ENCODE assay signal across 27 mouse cellular contexts in the genomic region with DNA sequence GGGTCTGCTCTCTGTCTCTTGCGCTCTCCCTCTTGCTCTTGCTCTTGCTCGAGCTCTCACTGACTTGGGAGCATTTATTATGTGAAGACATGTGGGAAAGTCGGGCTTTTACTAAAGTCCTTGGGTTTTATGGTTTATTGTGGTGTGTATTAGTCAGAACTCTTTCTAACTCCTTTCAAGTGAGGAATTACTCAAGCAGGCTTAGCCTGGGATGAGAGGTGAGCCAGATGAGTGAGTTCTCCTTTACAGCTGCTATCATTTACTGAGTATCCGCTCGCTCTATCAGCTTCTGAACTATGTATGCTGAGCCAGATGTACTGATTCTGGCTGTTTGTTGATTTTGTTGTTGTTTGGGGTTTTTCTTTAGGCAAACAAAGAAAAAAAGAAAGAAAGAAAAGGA.
"Had no signal": no experiment of that assay in that cellular context is flagged by ENCODE, and none has a peak within 500 bp of the region (broad histone marks: within the 10 kb centered on the region; RNA-seq: fewer than 3 reads in every experiment).

No protein-coding gene starts in this region.

- H3K4me3 ChIP-seq: limb, embryonic 10.5 days; limb, embryonic 12.5 days; limb, embryonic 13.5 days; limb, embryonic 15.5 days; liver, embryonic 12.5 days; liver, embryonic 13.5 days; liver, embryonic 15.5 days; lung, embryonic 15.5 days; megakaryocyte, embryonic 14.5 days; midbrain, embryonic 10.5 days; midbrain, embryonic 12.5 days; midbrain, embryonic 13.5 days; midbrain, embryonic 15.5 days; myocyte had no signal

- DNase-seq: left cerebral cortex, postnatal 4 days; liver; liver, embryonic 13.5 days; liver, postnatal 0 days; lung, adult 18-20 months; lung, adult 2 months; lung, embryonic 14.5 days; lung, postnatal 10 days; lung, postnatal 14 days; lung, postnatal 36 days; lung, postnatal 4 days; midbrain, embryonic 14.5 days had no signal

- H3K36me3 ChIP-seq: limb, embryonic 10.5 days; limb, embryonic 12.5 days; limb, embryonic 13.5 days; limb, embryonic 15.5 days; liver, embryonic 12.5 days; liver, embryonic 13.5 days; liver, embryonic 15.5 days; lung, embryonic 15.5 days; midbrain, embryonic 10.5 days; midbrain, embryonic 12.5 days; midbrain, embryonic 13.5 days; midbrain, embryonic 15.5 days had no signal

- H3K9ac ChIP-seq: limb, embryonic 12.5 days; limb, embryonic 13.5 days; limb, embryonic 15.5 days; liver, embryonic 12.5 days; liver, embryonic 13.5 days; liver, embryonic 14.5 days; liver, embryonic 15.5 days; liver, postnatal 0 days; lung, embryonic 14.5 days; lung, embryonic 15.5 days; midbrain, embryonic 12.5 days; midbrain, embryonic 13.5 days; midbrain, embryonic 15.5 days had no signal

- H3K4me1 ChIP-seq: liver, embryonic 12.5 days; liver, embryonic 13.5 days; liver, embryonic 15.5 days; megakaryocyte, embryonic 14.5 days; midbrain, embryonic 10.5 days; midbrain, embryonic 12.5 days; midbrain, embryonic 13.5 days; midbrain, embryonic 15.5 days had no signal

- H3K27me3 ChIP-seq: limb, embryonic 12.5 days; limb, embryonic 13.5 days; limb, embryonic 15.5 days; liver, embryonic 13.5 days; liver, embryonic 15.5 days; lung, embryonic 15.5 days; megakaryocyte, embryonic 14.5 days; midbrain, embryonic 12.5 days; midbrain, embryonic 13.5 days; midbrain, embryonic 15.5 days had no signal

- H3K27ac ChIP-seq: limb, embryonic 10.5 days; limb, embryonic 12.5 days; limb, embryonic 13.5 days; limb, embryonic 15.5 days; liver, embryonic 12.5 days; liver, embryonic 13.5 days; liver, embryonic 14.5 days; liver, embryonic 15.5 days; lung, embryonic 15.5 days; macrophage; midbrain, embryonic 10.5 days; midbrain, embryonic 12.5 days; midbrain, embryonic 13.5 days; midbrain, embryonic 15.5 days had no signal
